Mouse (Mus musculus): Measurements from ENCODE around the gene 9930021J03Rik.

GRCm38 (mm10) chr19:29707314-29707898 lies 98.4 kb downstream of the 9930021J03Rik start:
- TF ChIP-seq CTCF (IDR thresholded peaks at IDR 0.05; ENCODE audit: extremely low read depth, insufficient read depth, insufficient read length, insufficient replicate concordance) (no peak), POLR2A (IDR thresholded peaks at IDR 0.05; ENCODE audit: low read depth, low read length) (no peak)

Measured in spleen, adult 2 months (tissue).